Mouse (Mus musculus): ENCODE measurements around the gene Plekhg2. TPM values are rescaled to one million over a fixed set of nuclear protein-coding genes. Genes with fewer than 3 reads are reported as not detected.
"Not testable (repeated sequence)": the region's sequence is repeated elsewhere in the genome, so short reads cannot be mapped to it uniquely, and the experiment has no call there.

Plekhg2 gene
- polyA plus RNA-seq, 1 experiment from 2014 or later: 38.8 TPM

DNA sequence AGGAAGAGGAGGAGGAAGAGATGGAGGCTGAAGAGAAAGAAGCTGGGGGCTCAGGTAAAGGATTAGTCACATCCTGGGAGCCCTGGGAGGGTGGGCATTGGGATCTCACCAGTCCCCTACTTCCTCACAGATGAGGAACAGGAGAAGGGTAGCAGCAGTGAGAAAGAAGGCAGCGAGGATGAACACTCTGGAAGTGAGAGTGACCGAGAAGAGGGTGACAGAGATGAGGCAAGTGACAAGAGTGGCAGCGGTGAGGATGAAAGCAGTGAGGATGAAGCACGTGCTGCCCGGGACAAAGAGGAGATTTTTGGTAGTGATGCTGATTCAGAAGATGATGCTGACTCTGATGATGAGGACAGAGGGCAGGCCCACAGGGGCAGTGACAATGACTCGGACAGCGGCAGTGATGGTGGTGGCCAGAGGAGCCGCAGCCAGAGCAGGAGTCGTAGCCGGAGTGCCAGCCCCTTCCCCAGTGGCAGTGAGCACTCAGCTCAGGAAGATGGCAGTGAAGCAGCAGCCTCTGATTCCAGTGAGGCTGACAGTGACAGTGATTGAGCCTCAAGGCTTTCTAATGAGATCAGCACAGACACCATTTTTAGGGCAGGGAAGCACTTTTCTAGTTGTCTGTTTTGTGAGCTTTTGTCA is 26.4 kb upstream of the Plekhg2 start:
- no peaks in the 10 kb centered on the region for H3K9me3 ChIP-seq (replicated peaks; ENCODE audit: control insufficient read depth, low read length)
- no peak overlapping the region for H3K9ac ChIP-seq (replicated peaks; ENCODE audit: low read length)
- no peak overlapping the region for H3K27ac ChIP-seq (replicated peaks; ENCODE audit: low read depth, low read length)
- peaks cover 14% of the 10 kb centered on the region for H3K36me3 ChIP-seq (replicated peaks; ENCODE audit: control insufficient read depth, insufficient read depth, low read depth, low read length)
- no peak overlapping the region for H3K4me3 ChIP-seq (ENCODE audit: low read depth, low read length)
- WGBS: 94% methylated on average over 10 of the region's 10 CpGs
- H3K4me1 ChIP-seq (ENCODE audit: control insufficient read depth, insufficient read depth, low read length): no peaks in the 10 kb centered on the region
- ATAC-seq (replicated peaks; ENCODE audit: insufficient number of reproducible peaks, low FRiP score, low TSS enrichment, low read depth) (no peak), DNase-seq (ENCODE audit: low spot score) (no peak)
- H3K4me2 ChIP-seq (ENCODE audit: low read depth, low read length): no peak overlapping the region
- H3K27me3 ChIP-seq (ENCODE audit: control insufficient read depth, insufficient read depth, low read length): no peaks in the 10 kb centered on the region

DNA sequence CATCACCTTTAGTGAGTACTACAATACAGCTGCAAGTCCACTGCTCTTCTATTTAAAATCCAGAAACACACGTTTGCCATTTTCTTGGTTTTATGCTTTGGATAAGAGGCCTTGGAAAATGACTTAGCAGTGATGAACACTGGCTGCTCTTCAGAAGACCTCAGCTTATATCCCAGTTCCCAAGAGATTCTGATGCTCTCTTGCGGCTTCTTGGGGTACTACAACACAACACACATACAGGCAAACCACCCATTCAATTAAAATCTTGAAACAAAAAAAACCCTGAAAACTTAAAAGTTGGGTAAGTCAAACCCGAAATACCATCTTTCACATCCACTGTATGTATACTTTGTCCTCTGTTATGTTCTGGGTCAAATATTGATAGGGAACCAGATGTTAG is 25.6 kb upstream of the Plekhg2 start:
- Histone ChIP-seq H3K9me3 (replicated peaks; ENCODE audit: control insufficient read depth, low read length) (no peaks in the 10 kb centered on the region), H3K4me2 (ENCODE audit: low read depth, low read length) (no peak overlapping the region), H3K27ac (replicated peaks; ENCODE audit: low read depth, low read length) (no peak overlapping the region), H3K36me3 (replicated peaks; ENCODE audit: control insufficient read depth, insufficient read depth, low read depth, low read length) (peaks cover 11% of the 10 kb centered on the region), H3K4me3 (ENCODE audit: low read depth, low read length) (no peak overlapping the region), H3K4me1 (ENCODE audit: control insufficient read depth, insufficient read depth, low read length) (no peaks in the 10 kb centered on the region), H3K9ac (replicated peaks; ENCODE audit: low read length) (no peak overlapping the region), H3K27me3 (ENCODE audit: control insufficient read depth, insufficient read depth, low read length) (no peaks in the 10 kb centered on the region)
- ATAC-seq (replicated peaks; ENCODE audit: insufficient number of reproducible peaks, low FRiP score, low TSS enrichment, low read depth) (no peak), DNase-seq (ENCODE audit: low spot score) (peak; percentile 43)
- 69% methylated on average over 3 of the region's 3 CpGs for WGBS

DNA sequence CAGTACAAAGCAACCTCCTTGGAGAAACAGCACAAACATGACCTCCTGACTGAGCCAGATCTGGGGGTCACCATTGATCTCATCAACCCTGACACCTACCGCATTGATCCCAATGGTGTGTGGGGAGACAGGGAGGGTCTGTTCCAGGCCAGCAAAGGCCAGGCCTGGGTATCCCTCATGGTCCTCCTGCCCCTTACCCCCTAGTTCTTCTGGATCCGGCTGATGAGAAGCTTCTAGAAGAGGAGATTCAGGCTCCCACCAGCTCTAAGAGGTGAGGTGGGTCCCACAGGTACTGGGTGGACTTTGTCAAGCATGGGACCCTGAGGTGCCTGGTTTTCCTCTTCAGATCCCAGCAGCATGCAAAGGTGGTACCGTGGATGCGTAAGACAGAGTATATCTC is 23.0 kb upstream of the Plekhg2 start:
- no peak for ATAC-seq (replicated peaks; ENCODE audit: insufficient number of reproducible peaks, low FRiP score, low TSS enrichment, low read depth)
- DNase-seq (ENCODE audit: low spot score): no peak
- Histone ChIP-seq H3K27ac (replicated peaks; ENCODE audit: low read depth, low read length) (no peak overlapping the region), H3K4me3 (ENCODE audit: low read depth, low read length) (no peak overlapping the region), H3K4me2 (ENCODE audit: low read depth, low read length) (no peak overlapping the region), H3K9ac (replicated peaks; ENCODE audit: low read length) (no peak overlapping the region), H3K9me3 (replicated peaks; ENCODE audit: control insufficient read depth, low read length) (no peaks in the 10 kb centered on the region), H3K36me3 (replicated peaks; ENCODE audit: control insufficient read depth, insufficient read depth, low read depth, low read length) (peaks cover 6% of the 10 kb centered on the region), H3K27me3 (ENCODE audit: control insufficient read depth, insufficient read depth, low read length) (no peaks in the 10 kb centered on the region), H3K4me1 (ENCODE audit: control insufficient read depth, insufficient read depth, low read length) (no peaks in the 10 kb centered on the region)
- WGBS: 92% methylated on average over 4 of the region's 4 CpGs

DNA sequence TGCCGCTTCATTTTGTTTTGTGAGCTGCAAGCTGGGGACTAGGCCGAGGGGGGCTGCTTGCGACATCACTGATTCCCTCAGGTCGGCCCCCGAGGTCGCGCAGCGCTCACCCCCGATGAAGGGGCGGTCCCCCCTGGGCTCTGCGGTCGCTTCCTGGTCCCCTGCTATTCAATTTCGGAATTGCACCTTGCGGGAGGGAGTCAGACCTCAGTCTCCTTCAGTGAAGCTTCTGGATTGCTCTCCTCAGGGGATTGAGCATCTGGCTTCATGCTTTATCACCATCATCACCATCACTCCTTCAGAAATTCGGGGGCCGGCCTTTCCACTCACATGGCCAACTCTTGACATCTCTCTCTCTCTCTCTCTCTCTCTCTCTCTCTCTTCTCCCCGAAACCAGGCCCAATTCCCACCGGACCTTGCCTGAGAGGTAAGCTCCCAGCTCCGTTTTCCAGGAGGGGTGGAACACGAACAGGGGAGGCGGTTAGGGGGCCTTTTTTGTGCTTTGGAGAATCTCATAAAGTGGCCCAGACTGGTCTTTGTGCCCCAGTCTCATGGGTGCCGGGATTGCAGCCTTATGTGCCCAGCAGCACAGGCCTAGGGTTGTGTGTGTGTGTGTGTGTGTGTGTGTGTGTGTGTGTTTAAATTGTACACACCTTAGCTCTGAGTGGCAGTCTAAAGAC is 21.0 kb upstream of the Plekhg2 start:
- no peaks in the 10 kb centered on the region for H3K27me3 ChIP-seq (ENCODE audit: control insufficient read depth, insufficient read depth, low read length)
- peaks cover 3% of the 10 kb centered on the region for H3K36me3 ChIP-seq (replicated peaks; ENCODE audit: control insufficient read depth, insufficient read depth, low read depth, low read length)
- peak overlapping the region; percentile 77 for H3K4me3 ChIP-seq (ENCODE audit: low read depth, low read length)
- WGBS: 5% methylated on average over 22 of the region's 22 CpGs
- H3K9me3 ChIP-seq (replicated peaks; ENCODE audit: control insufficient read depth, low read length): no peaks in the 10 kb centered on the region
- no peaks in the 10 kb centered on the region for H3K4me1 ChIP-seq (ENCODE audit: control insufficient read depth, insufficient read depth, low read length)
- H3K4me2 ChIP-seq (ENCODE audit: low read depth, low read length): peak overlapping the region; percentile 89
- DNase-seq (ENCODE audit: low spot score) (no peak), ATAC-seq (replicated peaks; ENCODE audit: insufficient number of reproducible peaks, low FRiP score, low TSS enrichment, low read depth) (no peak; the same call in none of the 2 replicates)
- H3K27ac ChIP-seq (replicated peaks; ENCODE audit: low read depth, low read length): 0 out of 2 replicates have a peak overlapping the region, but pooled peaks have one; percentile 3
- peak overlapping the region; percentile 74 for H3K9ac ChIP-seq (replicated peaks; ENCODE audit: low read length)

DNA sequence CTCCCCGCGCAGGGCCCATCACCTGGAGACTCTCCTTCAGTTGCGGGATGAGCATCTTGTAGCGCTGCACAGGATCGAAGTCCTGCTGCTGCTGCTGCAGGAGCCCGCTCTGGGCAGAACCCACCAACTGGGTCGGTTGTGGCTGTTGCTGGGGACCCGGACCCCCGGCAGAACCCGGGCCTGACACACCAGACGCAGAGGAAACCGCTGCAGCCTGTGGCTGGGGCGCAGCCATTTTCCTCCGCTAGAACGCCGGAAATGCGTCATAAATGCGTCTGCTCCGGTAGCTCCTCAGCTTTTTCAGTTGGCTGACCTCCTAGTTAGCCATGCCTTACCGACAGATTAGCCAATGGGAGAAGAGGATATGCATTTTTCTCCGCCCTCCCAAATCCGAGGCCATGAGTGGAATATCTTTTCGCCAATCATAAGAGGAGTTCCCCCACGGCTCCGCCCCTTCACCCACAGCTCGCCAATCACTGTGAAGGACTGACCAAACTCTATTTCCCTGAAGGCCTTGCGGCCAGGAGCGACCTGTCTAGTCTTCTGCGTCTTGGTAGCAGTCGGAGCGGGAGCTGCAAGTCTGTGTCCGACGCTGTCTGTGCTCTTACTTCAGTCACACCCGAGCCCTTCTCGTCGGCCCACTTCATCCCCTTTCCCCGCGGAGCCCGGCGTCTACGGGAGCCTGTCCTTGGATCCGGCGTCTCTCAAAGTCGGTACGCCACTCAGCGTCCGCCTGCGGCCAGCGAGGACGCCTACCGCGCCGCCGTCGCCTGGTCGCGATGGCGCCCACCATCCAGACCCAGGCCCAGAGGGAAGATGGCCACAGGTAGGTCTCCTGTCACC is 20.3 kb upstream of the Plekhg2 start, which contains the start of the genes Med29 and Paf1:
Gene Med29, minus strand, starts transcription at position 280 of the 843 bp plus-strand sequence.
Gene Paf1, plus strand, starts transcription at position 523 of the 843 bp plus-strand sequence.
- Histone ChIP-seq H3K9ac (replicated peaks; ENCODE audit: low read length) (peak within 1 kb of the TSS; percentile 74), H3K9me3 (replicated peaks; ENCODE audit: control insufficient read depth, low read length) (no peaks in the 10 kb centered on the region), H3K27me3 (ENCODE audit: control insufficient read depth, insufficient read depth, low read length) (no peaks in the 10 kb centered on the region), H3K4me2 (ENCODE audit: low read depth, low read length) (peak within 1 kb of the TSS; percentile 89), H3K4me3 (ENCODE audit: low read depth, low read length) (peak within 1 kb of the TSS; percentile 79), H3K27ac (replicated peaks; ENCODE audit: low read depth, low read length) (0 out of 2 replicates have a peak within 1 kb of the TSS, but pooled peaks have one; percentile 3), H3K4me1 (ENCODE audit: control insufficient read depth, insufficient read depth, low read length) (no peaks in the 10 kb centered on the region), H3K36me3 (replicated peaks; ENCODE audit: control insufficient read depth, insufficient read depth, low read depth, low read length) (peaks cover 3% of the 10 kb centered on the region)
- DNase-seq (ENCODE audit: low spot score) (peak; percentile 98), ATAC-seq (replicated peaks; ENCODE audit: insufficient number of reproducible peaks, low FRiP score, low TSS enrichment, low read depth) (peak; percentile 97)
- under 1% methylated on average over 58 of the region's 58 CpGs for WGBS

DNA sequence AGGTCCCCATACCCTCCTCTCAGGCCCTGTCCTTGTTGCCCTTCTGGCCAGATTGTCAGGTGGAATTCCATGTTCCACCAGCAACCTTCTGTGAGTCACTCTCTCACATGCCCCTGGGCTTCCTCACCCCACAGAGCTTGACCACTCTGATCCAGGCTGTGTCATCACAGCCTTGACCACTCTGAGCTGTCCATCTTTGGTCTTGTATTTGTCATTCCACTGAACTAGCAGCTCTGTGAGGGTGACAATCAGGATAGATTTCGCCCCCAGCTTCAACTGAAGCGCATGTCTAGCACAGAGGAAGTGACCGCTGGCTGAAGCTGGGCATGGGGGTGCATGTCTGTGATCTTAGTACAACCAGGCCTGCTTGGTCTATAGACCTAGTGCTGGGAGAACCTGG is 17.9 kb upstream of the Plekhg2 start:
- peaks cover 3% of the 10 kb centered on the region for H3K36me3 ChIP-seq (replicated peaks; ENCODE audit: control insufficient read depth, insufficient read depth, low read depth, low read length)
- no peaks in the 10 kb centered on the region for H3K9me3 ChIP-seq (replicated peaks; ENCODE audit: control insufficient read depth, low read length)
- H3K27me3 ChIP-seq (ENCODE audit: control insufficient read depth, insufficient read depth, low read length): no peaks in the 10 kb centered on the region
- H3K27ac ChIP-seq (replicated peaks; ENCODE audit: low read depth, low read length): no peak overlapping the region
- 97% methylated on average over 3 of the region's 3 CpGs for WGBS
- DNase-seq (ENCODE audit: low spot score): no peak
- H3K9ac ChIP-seq (replicated peaks; ENCODE audit: low read length): no peak overlapping the region
- no peak overlapping the region for H3K4me3 ChIP-seq (ENCODE audit: low read depth, low read length)
- ATAC-seq (replicated peaks; ENCODE audit: insufficient number of reproducible peaks, low FRiP score, low TSS enrichment, low read depth): no peak
- H3K4me2 ChIP-seq (ENCODE audit: low read depth, low read length): no peak overlapping the region
- no peaks in the 10 kb centered on the region for H3K4me1 ChIP-seq (ENCODE audit: control insufficient read depth, insufficient read depth, low read length)

DNA sequence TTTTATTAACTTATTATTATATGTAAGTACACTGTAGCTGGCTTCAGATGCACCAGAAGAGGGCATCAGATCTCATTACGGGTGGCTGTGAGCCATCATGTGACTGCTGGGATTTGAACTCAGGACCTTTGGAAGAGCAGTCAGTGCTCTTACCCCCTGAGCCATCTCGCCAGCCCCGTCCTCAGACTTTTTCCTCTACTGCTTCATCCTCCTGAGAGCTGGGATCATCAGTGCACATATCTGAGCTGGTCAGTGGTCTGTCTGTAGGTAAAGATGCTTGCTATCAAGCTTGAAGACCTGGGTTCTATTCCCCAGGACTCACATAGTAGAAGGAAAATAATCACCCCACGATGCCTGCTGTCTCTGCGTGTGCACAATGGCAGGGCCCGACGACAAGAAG is 15.0 kb upstream of the Plekhg2 start:
- WGBS: 87% methylated on average over 7 of the region's 7 CpGs
- H3K27ac ChIP-seq (replicated peaks; ENCODE audit: low read depth, low read length); H3K9ac ChIP-seq (replicated peaks; ENCODE audit: low read length); H3K9me3 ChIP-seq (replicated peaks; ENCODE audit: control insufficient read depth, low read length); H3K4me1 ChIP-seq (ENCODE audit: control insufficient read depth, insufficient read depth, low read length); ATAC-seq (replicated peaks; ENCODE audit: insufficient number of reproducible peaks, low FRiP score, low TSS enrichment, low read depth); H3K27me3 ChIP-seq (ENCODE audit: control insufficient read depth, insufficient read depth, low read length); H3K36me3 ChIP-seq (replicated peaks; ENCODE audit: control insufficient read depth, insufficient read depth, low read depth, low read length); H3K4me3 ChIP-seq (ENCODE audit: low read depth, low read length); H3K4me2 ChIP-seq (ENCODE audit: low read depth, low read length); DNase-seq (ENCODE audit: low spot score): not testable (repeated sequence)
